Mouse (Mus musculus) C2C12 (cell line): Measurements from ENCODE around the gene Sox5.

Source experiments
- CTCF ChIP-seq: IDR thresholded peaks from one replicate; pipeline ENCODE4 v1.5.1; 2011; ENCODE audit not compliant: control insufficient read depth, insufficient read depth, insufficient read length
- MAX ChIP-seq: IDR thresholded peaks from one replicate; pipeline ENCODE4 v1.6.1; 2011; ENCODE audit warnings: mild to moderate bottlenecking, control low read depth

GRCm38 (mm10) chr6:144010995-144011394, 770.8 kb downstream of the Sox5 start:
- TF ChIP-seq MAX: no peak
- TF ChIP-seq CTCF: no peak
